Mouse (Mus musculus) spleen, adult 10 weeks (tissue): ENCODE results near the gene Muc3. TPM values are rescaled to one million over a fixed set of nuclear protein-coding genes. Genes with fewer than 3 reads are reported as not detected.

Experiments used
- polyA plus RNA-seq: library from polyadenylated mRNA; stranded (reverse); fragments of 350-450 nt; fragmentation: Illumina TruSeq; extraction: RNeasy Lipid Tissue Mini Kit (QIAGEN cat#74804); gene quantifications from one replicate; pipeline ENCODE4 v1.2.3, GENCODE M21; 2015; ENCODE audit warnings: low replicate concordance; ENCODE audit not compliant: insufficient read depth

Gene Muc3
- not detected for polyA plus RNA-seq

DNA sequence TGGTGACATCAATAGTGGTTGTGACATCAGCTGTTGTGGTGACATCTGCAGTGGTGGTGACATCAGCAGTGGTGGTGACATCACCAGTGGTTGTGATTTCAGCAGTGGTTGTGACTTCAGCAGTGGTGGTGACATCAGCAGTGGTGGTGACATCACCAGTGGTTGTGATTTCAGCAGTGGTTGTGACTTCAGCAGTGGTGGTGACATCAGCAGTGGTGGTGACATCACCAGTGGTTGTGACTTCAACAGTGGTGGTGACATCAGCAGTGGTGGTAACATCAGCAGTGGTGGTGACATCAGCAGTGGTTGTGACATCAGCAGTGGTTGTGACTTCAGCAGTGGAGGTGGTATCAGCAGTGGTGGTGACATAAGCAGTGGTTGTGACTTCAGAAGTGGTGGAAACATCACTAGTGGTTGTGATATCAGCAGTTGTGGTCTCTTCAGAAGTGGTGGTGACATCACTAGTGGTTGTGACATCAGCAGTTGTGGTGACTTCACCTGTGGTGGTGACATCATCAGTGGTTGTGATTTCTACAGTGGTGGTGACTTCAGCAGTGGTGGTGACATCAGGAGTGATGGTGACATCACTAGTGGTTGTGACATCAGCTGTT, at the start of gene Muc3:
Gene Muc3 (minus strand): TSS at position 51 of the 611 bp plus-strand sequence.

GRCm38 (mm10) chr5:137115866-137116847, 33.0 kb downstream of the Muc3 start, which contains the start of gene Trim56:
Trim56 (minus strand) TSS chr5:137116209.

Other genes starting within 250 kb of the Muc3 start
- 15.4 TPM for gene Ift22, start 241.2 kb downstream of the Muc3 start, polyA plus RNA-seq
- gene Fis1, start 196.0 kb downstream of the Muc3 start, polyA plus RNA-seq: 106 TPM
- 1.1 TPM for gene Cldn15, start 182.7 kb downstream of the Muc3 start, polyA plus RNA-seq
- 15.6 TPM for gene Plod3, start 162.3 kb downstream of the Muc3 start, polyA plus RNA-seq
- 13.8 TPM for gene Znhit1, start 161.3 kb downstream of the Muc3 start, polyA plus RNA-seq
- gene Vgf, start 122.9 kb downstream of the Muc3 start, polyA plus RNA-seq: not detected
- gene Ap1s1, start 103.2 kb downstream of the Muc3 start, polyA plus RNA-seq: 54.2 TPM
- 1.8 TPM for gene Serpine1, start 77.1 kb downstream of the Muc3 start, polyA plus RNA-seq
- 57.0 TPM for gene Trim56, start 33.1 kb downstream of the Muc3 start, polyA plus RNA-seq
- 4.1 TPM for gene Muc3a, start 63.1 kb upstream of the Muc3 start, polyA plus RNA-seq
- gene Ache, start 138.2 kb upstream of the Muc3 start, polyA plus RNA-seq: 2.4 TPM
- 3.4 TPM for gene Ufsp1, start 145.3 kb upstream of the Muc3 start, polyA plus RNA-seq
- 287 TPM for gene Srrt, start 158.4 kb upstream of the Muc3 start, polyA plus RNA-seq
- gene Trip6, start 165.1 kb upstream of the Muc3 start, polyA plus RNA-seq: 3.0 TPM
- 9.0 TPM for gene Slc12a9, start 184.3 kb upstream of the Muc3 start, polyA plus RNA-seq
- gene Ephb4, start 200.8 kb upstream of the Muc3 start, polyA plus RNA-seq: 6.1 TPM